8 mouse cellular contexts compared by ENCODE assay signal in genomic region chr17:78200561-78201220, GRCm38 (mm10). TPM values are rescaled to one million over a fixed set of nuclear protein-coding genes. Genes with fewer than 3 reads are reported as not detected.
DNase-seq lines count a peak whose midpoint lies in the region; ATAC-seq and TF ChIP-seq lines count a peak whose summit lies in the region.

No protein-coding gene starts in this region.

- H3K4me1 ChIP-seq in forebrain, embryonic 11.5 days (replicated peaks; ENCODE audit: control insufficient read depth, insufficient read depth, low read length) = peaks cover 5% of the 10 kb centered on the region; the same call in 1 of the 2 replicates

- peak overlapping the region; percentile 90 for H3K27ac ChIP-seq in forebrain, embryonic 11.5 days (ENCODE audit: low read depth, low read length)

- DNase-seq in ES-CJ7 (ENCODE audit: low read depth, low spot score) (peak; percentile 51), MN1 (ENCODE audit: low spot score) (no peak)
- peak; percentile 77 for DNase-seq in brain, embryonic 14.5 days (ENCODE audit: low read depth)
- DNase-seq in forebrain, embryonic 11.5 days (ENCODE audit: low spot score) = peak; percentile 86
- peak; percentile 64 to 65 for DNase-seq in layer of hippocampus, postnatal 36 days
- peak; percentile 60 to 74 for DNase-seq in lung, postnatal 4 days
- DNase-seq in right cerebral cortex, adult 18-20 months = peak; percentile 54

- no peak; the same call in 1 of the 2 replicates for TF ChIP-seq CTCF in brain, embryonic 14.5 days (IDR thresholded peaks at IDR 0.05; ENCODE audit: borderline replicate concordance, extremely low read depth, insufficient read depth, insufficient read length)

- no peak for TF ChIP-seq POLR2A in brain, embryonic 14.5 days (IDR thresholded peaks at IDR 0.05; ENCODE audit: borderline replicate concordance, extremely low read depth, insufficient read depth, insufficient read length, poor library complexity, severe bottlenecking)

- peak overlapping the region; percentile 83 for H3K9ac ChIP-seq in forebrain, embryonic 11.5 days (ENCODE audit: low read length)

- H3K4me2 ChIP-seq in forebrain, embryonic 11.5 days (ENCODE audit: low read depth, low read length, severe bottlenecking) = peak overlapping the region; percentile 98

- ATAC-seq in forebrain, embryonic 11.5 days (replicated peaks; ENCODE audit: low FRiP score) = peak; percentile 64
- ATAC-seq in hematopoietic stem cell, adult 5-6 weeks (replicated peaks in 1 of 2; ENCODE audit: insufficient read depth in 1 of 2, low FRiP score in 2 of 2, low TSS enrichment in 1 of 2, low read depth in 1 of 2, poor library complexity in 2 of 2, severe bottlenecking in 2 of 2) = peak; percentile 47 to 51

- H3K27me3 ChIP-seq in forebrain, embryonic 11.5 days (ENCODE audit: control insufficient read depth, insufficient read depth, low read length) = peaks cover 3% of the 10 kb centered on the region; the same call in 1 of the 2 replicates

- under 1% methylated on average over 36 of the region's 73 CpGs for WGBS in forebrain, embryonic 11.5 days

- peak overlapping the region; percentile 79 for H3K4me3 ChIP-seq in forebrain, embryonic 11.5 days (ENCODE audit: low read depth, low read length)

- no peaks in the 10 kb centered on the region for H3K9me3 ChIP-seq in forebrain, embryonic 11.5 days (ENCODE audit: control insufficient read depth, low read length)

- no peaks in the 10 kb centered on the region for H3K36me3 ChIP-seq in forebrain, embryonic 11.5 days (ENCODE audit: control insufficient read depth, insufficient read depth, low read length)

RNA-seq across cellular contexts. Expression of gene Crim1, which starts 0.6 kb away (rescaled TPM):
- polyA plus RNA-seq in brain, embryonic 14.5 days (2012; rRNA removed) = 23.2 and 39.5 TPM in 2 replicates
- 2.7 and 3.7 TPM in 2 replicates for polyA plus RNA-seq in forebrain, embryonic 11.5 days (2014; fragmentation: Nextera tagmentation; extraction: Ambion mirVana)
- total RNA-seq in hematopoietic stem cell, adult 5-6 weeks (2017) = 11.5 and 16.9 TPM in 2 replicates
- total RNA-seq in layer of hippocampus, postnatal 36 days (2021) = 100 to 1,000 TPM; 137 to 139 TPM
